Comparison of ENCODE assay signal across 21 mouse cellular contexts in genomic region chr9:55608701-55609531, GRCm38 (mm10).
DNase-seq lines count a peak whose midpoint lies in the region; ATAC-seq lines count a peak whose summit lies in the region.
"Had no signal": no experiment of that assay in that cellular context is flagged by ENCODE, and none has a peak within 500 bp of the region (broad histone marks: within the 10 kb centered on the region; RNA-seq: fewer than 3 reads in every experiment).

No protein-coding gene starts in this region.

- no peak overlapping the region for H3K9ac ChIP-seq in embryonic facial prominence, embryonic 11.5 days (replicated peaks; ENCODE audit: low read length)
- H3K9ac ChIP-seq in neural tube, embryonic 15.5 days (replicated peaks), result no peak overlapping the region
- no peak overlapping the region for H3K9ac ChIP-seq in kidney, embryonic 16.5 days (replicated peaks; ENCODE audit: low read length)
- H3K9ac ChIP-seq: midbrain, embryonic 12.5 days; neural tube, embryonic 13.5 days had no signal

- no peaks in the 10 kb centered on the region for H3K4me1 ChIP-seq in embryonic facial prominence, embryonic 11.5 days (ENCODE audit: control insufficient read depth, insufficient read depth, low read length)
- H3K4me1 ChIP-seq in embryonic facial prominence, embryonic 10.5 days, result peaks cover 8% of the 10 kb centered on the region
- H3K4me1 ChIP-seq in neural tube, embryonic 15.5 days, result no peaks in the 10 kb centered on the region
- H3K4me1 ChIP-seq in kidney, embryonic 16.5 days (ENCODE audit: insufficient read depth, low read length), result no peaks in the 10 kb centered on the region
- H3K4me1 ChIP-seq: heart, embryonic 10.5 days; midbrain, embryonic 12.5 days; neural tube, embryonic 13.5 days had no signal

- no peaks in the 10 kb centered on the region for H3K27me3 ChIP-seq in embryonic facial prominence, embryonic 11.5 days (ENCODE audit: control insufficient read depth, insufficient read depth, low read length)
- H3K27me3 ChIP-seq in embryonic facial prominence, embryonic 10.5 days (replicated peaks; ENCODE audit: low read depth, poor library complexity, severe bottlenecking), result no peaks in the 10 kb centered on the region
- H3K27me3 ChIP-seq in neural tube, embryonic 15.5 days (replicated peaks), result no peaks in the 10 kb centered on the region
- H3K27me3 ChIP-seq in kidney, embryonic 16.5 days (ENCODE audit: insufficient read depth, low read length), result no peaks in the 10 kb centered on the region
- H3K27me3 ChIP-seq: midbrain, embryonic 12.5 days; neural tube, embryonic 13.5 days had no signal

- no peak overlapping the region for H3K4me3 ChIP-seq in embryonic facial prominence, embryonic 11.5 days (ENCODE audit: low read depth, low read length)
- H3K4me3 ChIP-seq in embryonic facial prominence, embryonic 10.5 days, result no peak overlapping the region
- no peak overlapping the region for H3K4me3 ChIP-seq in neural tube, embryonic 15.5 days (replicated peaks)
- H3K4me3 ChIP-seq in kidney, embryonic 16.5 days (ENCODE audit: low read length), result no peak overlapping the region
- H3K4me3 ChIP-seq: erythroblast, embryonic 14.5 days; heart, embryonic 10.5 days; midbrain, embryonic 12.5 days; neural tube, embryonic 13.5 days had no signal

- peak; percentile 39 for DNase-seq in embryonic facial prominence, embryonic 11.5 days (ENCODE audit: low spot score)
- DNase-seq in embryonic facial prominence, embryonic 10.5 days (ENCODE audit: low spot score), result no peak
- peak; percentile 34 for DNase-seq in neural tube, embryonic 10.5 days (ENCODE audit: extremely low spot score, low spot score)
- no peak for DNase-seq in MN1 (ENCODE audit: low spot score)
- no peak for DNase-seq in gastrocnemius, postnatal 14 days
- DNase-seq: adrenal gland, postnatal 14 days; cerebellum, adult 11 months; cerebellum, postnatal 10 days; lung, adult 2 months; lung, postnatal 4 days; thymus, postnatal 36 days had no signal

- intact Hi-C loops in gastrocnemius, postnatal 14 days (cut with DNase I; ENCODE audit: low total_unique reads), result no loop called here

- no peaks in the 10 kb centered on the region for H3K9me3 ChIP-seq in embryonic facial prominence, embryonic 11.5 days (replicated peaks; ENCODE audit: control insufficient read depth, low read length)
- no peaks in the 10 kb centered on the region for H3K9me3 ChIP-seq in embryonic facial prominence, embryonic 10.5 days
- no peaks in the 10 kb centered on the region for H3K9me3 ChIP-seq in neural tube, embryonic 15.5 days (replicated peaks)
- no peaks in the 10 kb centered on the region for H3K9me3 ChIP-seq in kidney, embryonic 16.5 days (ENCODE audit: low read length)
- H3K9me3 ChIP-seq: heart, embryonic 10.5 days; midbrain, embryonic 12.5 days; neural tube, embryonic 13.5 days had no signal

- H3K27ac ChIP-seq in embryonic facial prominence, embryonic 11.5 days (replicated peaks; ENCODE audit: low read depth, low read length), result no peak overlapping the region
- no peak overlapping the region for H3K27ac ChIP-seq in embryonic facial prominence, embryonic 10.5 days (replicated peaks)
- H3K27ac ChIP-seq in neural tube, embryonic 15.5 days (replicated peaks), result no peak overlapping the region
- H3K27ac ChIP-seq in kidney, embryonic 16.5 days (ENCODE audit: low read length), result 0 out of 2 replicates have a peak overlapping the region, but pooled peaks have one; percentile 24
- H3K27ac ChIP-seq: heart, embryonic 10.5 days; midbrain, embryonic 12.5 days; neural tube, embryonic 13.5 days had no signal

- no peak overlapping the region for H3K4me2 ChIP-seq in embryonic facial prominence, embryonic 11.5 days (ENCODE audit: low read depth, low read length)
- H3K4me2 ChIP-seq in neural tube, embryonic 15.5 days, result no peak overlapping the region
- no peak overlapping the region for H3K4me2 ChIP-seq in kidney, embryonic 16.5 days (replicated peaks; ENCODE audit: low read depth, low read length)
- H3K4me2 ChIP-seq: liver, embryonic 11.5 days; midbrain, embryonic 12.5 days; neural tube, embryonic 13.5 days had no signal

- ATAC-seq in embryonic facial prominence, embryonic 11.5 days (replicated peaks; ENCODE audit: insufficient number of reproducible peaks, low FRiP score, low TSS enrichment, low read depth), result no peak
- no peak for ATAC-seq in neural tube, embryonic 15.5 days (ENCODE audit: low FRiP score)
- ATAC-seq in kidney, embryonic 16.5 days (ENCODE audit: low FRiP score, low TSS enrichment), result peak; percentile 61; the same call in 1 of the 2 replicates
- no peak for ATAC-seq in megakaryocyte progenitor cell, adult 5-6 weeks (replicated peaks; ENCODE audit: poor library complexity)
- ATAC-seq: activated CD4-positive, CD25-positive, alpha-beta regulatory T cell, adult 4 months; forebrain, embryonic 16.5 days had no signal

- WGBS in embryonic facial prominence, embryonic 11.5 days, result 37% methylated on average over 7 of the region's 7 CpGs
- 44% methylated on average over 7 of the region's 7 CpGs for WGBS in embryonic facial prominence, embryonic 10.5 days
- 10% methylated on average over 7 of the region's 7 CpGs for WGBS in neural tube, embryonic 15.5 days
- 9% methylated on average over 7 of the region's 7 CpGs for WGBS in kidney, embryonic 16.5 days

- H3K36me3 ChIP-seq in embryonic facial prominence, embryonic 11.5 days (replicated peaks; ENCODE audit: control insufficient read depth, insufficient read depth, low read depth, low read length), result no peaks in the 10 kb centered on the region
- no peaks in the 10 kb centered on the region for H3K36me3 ChIP-seq in embryonic facial prominence, embryonic 10.5 days (replicated peaks)
- no peaks in the 10 kb centered on the region for H3K36me3 ChIP-seq in neural tube, embryonic 15.5 days
- no peaks in the 10 kb centered on the region for H3K36me3 ChIP-seq in kidney, embryonic 16.5 days (ENCODE audit: insufficient read depth, low read length)
- H3K36me3 ChIP-seq: heart, embryonic 10.5 days; midbrain, embryonic 12.5 days; neural tube, embryonic 13.5 days had no signal

Comparison
In these comparisons a context has a peak if more than half of its experiments do, and no peak if none do; other contexts are left out.
1. DNase-seq: peak in embryonic facial prominence, embryonic 11.5 days (single experiment) and neural tube, embryonic 10.5 days (single experiment); none in embryonic facial prominence, embryonic 10.5 days (single experiment), MN1 (single experiment) and gastrocnemius, postnatal 14 days (single experiment).